Mouse (Mus musculus): ENCODE results near the gene Cpeb2.

The Cpeb2 gene

GRCm38 (mm10) chr5:43324311-43324862 lies 91.4 kb downstream of the Cpeb2 start:
- DNase-seq (ENCODE audit: low spot score in 2 of 2) = no peak

GRCm38 (mm10) chr5:43325561-43325960 lies 92.6 kb downstream of the Cpeb2 start:
- no peak for DNase-seq (ENCODE audit: low spot score in 2 of 2)

- no peak for DNase-seq (ENCODE audit: low spot score in 2 of 2)
These were observed 95.6 kb downstream of the Cpeb2 start for GRCm38 (mm10) chr5:43328579-43328978.

- no peak for DNase-seq (ENCODE audit: low spot score in 2 of 2)
These were observed 97.3 kb downstream of the Cpeb2 start for GRCm38 (mm10) chr5:43330260-43330659.

- DNase-seq (ENCODE audit: low spot score in 2 of 2) = no peak
These were observed 101.5 kb downstream of the Cpeb2 start for GRCm38 (mm10) chr5:43334469-43334868.

GRCm38 (mm10) chr5:43337212-43337611 lies 104.2 kb downstream of the Cpeb2 start:
- DNase-seq (ENCODE audit: low spot score in 2 of 2) = no peak

GRCm38 (mm10) chr5:43338771-43339475 lies 106.0 kb downstream of the Cpeb2 start:
- DNase-seq (ENCODE audit: low spot score in 2 of 2) = no peak
